Mouse (Mus musculus) C2C12 (cell line): ENCODE measurements around the gene Vegfd.

Source experiments
- CTCF ChIP-seq: IDR thresholded peaks from one replicate; pipeline ENCODE4 v1.5.1; 2011; ENCODE audit not compliant: control insufficient read depth, insufficient read depth, insufficient read length
- MAX ChIP-seq: IDR thresholded peaks from one replicate; pipeline ENCODE4 v1.6.1; 2011; ENCODE audit warnings: mild to moderate bottlenecking, control low read depth

- TF ChIP-seq CTCF (no peak), MAX (no peak)
These were observed 49.7 kb upstream of the Vegfd start for GRCm38 (mm10) chrX:164323391-164323913.
